Mouse (Mus musculus): ENCODE data around the gene Rpl36a.

DNA sequence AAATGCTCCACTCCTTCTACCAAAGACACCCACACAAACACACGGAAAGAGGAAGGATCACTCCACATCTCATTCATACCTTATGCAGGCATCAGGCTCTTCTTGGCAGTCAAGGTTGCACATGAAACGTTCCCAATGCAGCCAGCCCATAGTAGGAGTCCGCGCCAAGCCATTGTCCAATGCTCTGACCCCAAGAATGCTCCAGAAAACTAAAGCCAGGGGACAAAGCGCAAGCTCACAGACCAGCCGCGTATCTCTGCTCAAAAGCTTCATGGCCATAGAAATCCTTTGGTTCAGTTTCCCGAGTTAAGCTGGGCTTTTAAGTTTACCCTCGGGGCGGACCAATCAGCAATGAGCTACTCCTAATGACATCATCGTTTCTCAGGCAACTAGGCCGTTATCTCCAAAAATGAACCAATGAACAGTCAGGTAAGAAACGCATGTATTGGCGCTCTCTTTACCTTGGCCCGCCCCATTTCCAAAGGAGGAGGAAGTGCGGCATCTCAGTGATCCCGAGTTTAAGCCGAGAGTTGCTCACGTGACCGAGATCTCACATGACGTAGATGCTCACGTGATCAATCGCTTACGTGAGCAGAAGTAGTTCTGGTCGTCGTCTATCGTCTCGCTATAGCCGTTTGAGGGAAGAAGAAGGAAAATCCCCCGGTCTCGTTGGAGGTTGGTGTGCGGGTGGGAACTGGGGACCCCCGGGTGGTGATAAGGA, 15.4 kb downstream of the Rpl36a start, which contains the start of the genes Gla and Hnrnph2:
- TF ChIP-seq CHD2 (IDR thresholded peaks at IDR 0.05; ENCODE audit: low read depth, low read length) (peak; percentile 86), MAFK (IDR thresholded peaks at IDR 0.05; ENCODE audit: insufficient read depth, low read depth, low read length) (no peak), HCFC1 (IDR thresholded peaks at IDR 0.05; ENCODE audit: borderline replicate concordance, insufficient read depth, low read length) (no peak), ZC3H11A (IDR thresholded peaks at IDR 0.05; ENCODE audit: borderline replicate concordance, low read depth, low read length) (no peak)
